Mouse (Mus musculus) lung, adult 2 months (tissue): ENCODE data around the gene Cdc42.

Experiments
- CTCF ChIP-seq: fragments of 200-500 bp; IDR thresholded peaks from 2 replicates; pipeline ENCODE4 v1.5.1; 2011; ENCODE audit warnings: mild to moderate bottlenecking, low read length, control low read depth; ENCODE audit not compliant: insufficient read depth
- POLR2A ChIP-seq: fragments of 200-500 bp; IDR thresholded peaks from 2 replicates; pipeline ENCODE4 v1.6.1; 2011; ENCODE audit warnings: low read depth, mild to moderate bottlenecking, control low read depth, low read length, borderline replicate concordance; ENCODE audit errors: extremely low read depth

DNA sequence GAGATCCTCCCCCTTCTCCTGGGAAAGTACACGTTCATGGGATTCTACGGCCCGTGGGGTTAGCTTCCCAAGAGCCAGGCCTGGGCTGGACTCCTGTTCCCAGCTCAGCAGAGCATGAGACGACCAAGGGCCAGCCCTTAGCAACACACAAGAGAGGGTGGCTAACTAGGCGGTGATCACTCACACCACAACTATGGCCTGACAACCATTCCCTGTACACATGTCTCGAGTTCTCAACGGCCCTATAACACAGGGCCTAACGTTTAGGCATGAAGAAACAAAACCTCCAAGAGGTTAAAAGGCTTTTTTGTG lies 51.0 kb downstream of the Cdc42 start:
- TF ChIP-seq POLR2A (no peak), CTCF (no peak)
